Mouse (Mus musculus): ENCODE measurements around the gene Plk1. TPM values are rescaled to one million over a fixed set of nuclear protein-coding genes. Genes with fewer than 3 reads are reported as not detected.
A peak's percentile ranks its signal among the peaks of the same experiment; 100 is the strongest.

Gene Plk1
- polyA plus RNA-seq, 1 experiment from 2014 or later = 84.4 TPM

DNA sequence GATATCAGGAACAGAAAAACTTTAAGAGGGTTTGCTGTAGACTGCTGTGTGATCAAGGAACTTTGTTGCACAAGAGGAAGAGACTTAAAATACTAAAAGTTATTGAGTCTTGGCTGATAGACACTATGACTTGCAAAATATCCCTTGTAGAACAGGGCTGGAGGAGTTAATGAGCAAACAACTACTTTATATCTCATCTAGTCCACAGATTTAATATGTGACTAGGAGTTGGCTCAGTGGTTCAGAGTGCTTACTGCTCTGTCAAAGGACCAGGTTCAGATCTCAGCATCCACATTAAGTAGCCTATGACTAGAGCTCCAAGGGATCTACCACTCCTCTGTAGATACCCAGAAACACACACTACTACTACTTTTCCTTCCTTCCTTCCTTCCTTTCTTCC is 22.2 kb upstream of the Plk1 start:
- H3K9me3 ChIP-seq (ENCODE audit: control insufficient read depth, low read length) = no peaks in the 10 kb centered on the region
- no peak for DNase-seq (ENCODE audit: low spot score)
- peaks cover 13% of the 10 kb centered on the region; the same call in 1 of the 2 replicates for H3K36me3 ChIP-seq (ENCODE audit: control insufficient read depth, insufficient read depth, low read length)
- no peak overlapping the region for H3K27ac ChIP-seq (ENCODE audit: low read depth, low read length)
- no peak for ATAC-seq (ENCODE audit: low FRiP score)
- no peak overlapping the region for H3K4me2 ChIP-seq (replicated peaks; ENCODE audit: low read depth, low read length)
- no peak overlapping the region for H3K4me3 ChIP-seq (ENCODE audit: low read depth, low read length)
- no peaks in the 10 kb centered on the region for H3K27me3 ChIP-seq (ENCODE audit: control insufficient read depth, insufficient read depth, low read length)
- H3K4me1 ChIP-seq (replicated peaks; ENCODE audit: control insufficient read depth, insufficient read depth, low read length) = no peaks in the 10 kb centered on the region
- no peak overlapping the region for H3K9ac ChIP-seq (ENCODE audit: low read depth, low read length)

DNA sequence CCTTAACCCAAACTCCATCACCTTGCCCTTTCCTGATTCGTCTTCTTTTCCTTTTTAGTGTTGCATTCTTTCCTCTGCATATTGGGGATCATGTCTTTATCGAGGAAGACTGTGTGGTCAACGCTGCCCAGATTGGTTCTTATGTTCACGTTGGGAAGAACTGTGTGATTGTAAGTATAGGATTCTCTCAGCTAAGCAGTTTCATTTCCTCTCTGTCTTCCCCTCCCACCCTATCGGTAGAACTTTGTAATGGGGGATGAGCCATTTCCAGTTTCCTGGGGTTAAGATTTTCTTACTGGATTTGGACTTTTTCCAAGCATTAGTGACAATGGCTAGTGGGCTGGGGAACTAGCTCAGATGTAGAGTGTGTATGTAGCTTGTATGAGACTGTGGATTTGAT is 21.0 kb upstream of the Plk1 start:
- 93% methylated on average over 5 of the region's 5 CpGs for WGBS
- Histone ChIP-seq H3K36me3 (ENCODE audit: control insufficient read depth, insufficient read depth, low read length) (peaks cover 13% of the 10 kb centered on the region; the same call in 1 of the 2 replicates), H3K4me1 (replicated peaks; ENCODE audit: control insufficient read depth, insufficient read depth, low read length) (no peaks in the 10 kb centered on the region), H3K27ac (ENCODE audit: low read depth, low read length) (no peak overlapping the region), H3K9me3 (ENCODE audit: control insufficient read depth, low read length) (no peaks in the 10 kb centered on the region), H3K4me3 (ENCODE audit: low read depth, low read length) (no peak overlapping the region), H3K9ac (ENCODE audit: low read depth, low read length) (no peak overlapping the region), H3K27me3 (ENCODE audit: control insufficient read depth, insufficient read depth, low read length) (no peaks in the 10 kb centered on the region), H3K4me2 (replicated peaks; ENCODE audit: low read depth, low read length) (no peak overlapping the region)
- DNase-seq (ENCODE audit: low spot score) (no peak), ATAC-seq (ENCODE audit: low FRiP score) (no peak)

DNA sequence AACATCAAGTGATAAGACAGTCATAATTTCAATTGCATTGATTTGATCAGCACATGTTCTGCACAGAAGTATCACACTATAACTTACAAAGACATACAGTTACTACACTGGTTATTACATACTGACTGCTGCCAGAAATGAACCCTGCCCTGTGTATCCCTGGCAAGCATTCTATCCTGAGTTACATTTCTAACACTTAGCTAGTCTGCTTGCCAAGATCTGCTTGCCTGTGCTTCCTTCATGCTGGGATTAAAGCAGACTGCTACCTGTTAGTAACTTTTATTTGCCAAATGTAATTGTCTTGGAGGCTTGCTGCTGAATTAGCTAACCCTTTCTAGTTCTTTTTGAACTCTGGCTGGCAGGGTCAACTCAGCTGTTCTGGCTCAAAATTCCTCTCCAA is 18.2 kb upstream of the Plk1 start:
- ATAC-seq (ENCODE audit: low FRiP score) (no peak), DNase-seq (ENCODE audit: low spot score) (no peak)
- H3K36me3 ChIP-seq (ENCODE audit: control insufficient read depth, insufficient read depth, low read length) = peaks cover 16% of the 10 kb centered on the region; the same call in 1 of the 2 replicates
- no peak overlapping the region for H3K4me2 ChIP-seq (replicated peaks; ENCODE audit: low read depth, low read length)
- H3K27me3 ChIP-seq (ENCODE audit: control insufficient read depth, insufficient read depth, low read length) = no peaks in the 10 kb centered on the region
- no peak overlapping the region for H3K4me3 ChIP-seq (ENCODE audit: low read depth, low read length)
- H3K9me3 ChIP-seq (ENCODE audit: control insufficient read depth, low read length) = no peaks in the 10 kb centered on the region
- no peak overlapping the region for H3K27ac ChIP-seq (ENCODE audit: low read depth, low read length)
- no peak overlapping the region for H3K9ac ChIP-seq (ENCODE audit: low read depth, low read length)
- H3K4me1 ChIP-seq (replicated peaks; ENCODE audit: control insufficient read depth, insufficient read depth, low read length) = no peaks in the 10 kb centered on the region

DNA sequence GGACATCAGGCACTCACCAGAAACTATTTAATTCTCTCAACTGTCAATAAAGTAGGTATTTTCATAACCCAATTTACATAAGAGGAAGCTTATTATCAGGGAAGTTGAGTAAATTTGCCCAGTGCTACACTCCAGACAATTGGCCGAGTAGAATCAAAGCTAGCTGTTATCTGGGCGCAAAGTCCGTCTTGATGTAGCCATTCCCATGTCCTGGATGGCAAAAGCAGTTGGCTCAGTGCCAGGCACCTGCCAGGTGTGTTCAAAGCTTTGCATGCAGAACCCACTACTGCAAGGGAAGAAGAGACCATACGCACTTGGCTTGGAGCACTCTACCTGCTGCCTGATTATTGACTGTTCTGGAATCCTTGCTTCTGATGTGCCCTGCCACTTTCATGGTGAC is 6.8 kb upstream of the Plk1 start:
- Histone ChIP-seq H3K9me3 (ENCODE audit: control insufficient read depth, low read length) (no peaks in the 10 kb centered on the region), H3K4me3 (ENCODE audit: low read depth, low read length) (no peak overlapping the region), H3K4me1 (replicated peaks; ENCODE audit: control insufficient read depth, insufficient read depth, low read length) (no peaks in the 10 kb centered on the region), H3K27me3 (ENCODE audit: control insufficient read depth, insufficient read depth, low read length) (no peaks in the 10 kb centered on the region), H3K9ac (ENCODE audit: low read depth, low read length) (no peak overlapping the region), H3K4me2 (replicated peaks; ENCODE audit: low read depth, low read length) (no peak overlapping the region), H3K27ac (ENCODE audit: low read depth, low read length) (no peak overlapping the region), H3K36me3 (ENCODE audit: control insufficient read depth, insufficient read depth, low read length) (peaks cover 3% of the 10 kb centered on the region; the same call in 1 of the 2 replicates)
- 94% methylated on average over 4 of the region's 4 CpGs for WGBS
- ATAC-seq (ENCODE audit: low FRiP score) (no peak), DNase-seq (ENCODE audit: low spot score) (no peak)

DNA sequence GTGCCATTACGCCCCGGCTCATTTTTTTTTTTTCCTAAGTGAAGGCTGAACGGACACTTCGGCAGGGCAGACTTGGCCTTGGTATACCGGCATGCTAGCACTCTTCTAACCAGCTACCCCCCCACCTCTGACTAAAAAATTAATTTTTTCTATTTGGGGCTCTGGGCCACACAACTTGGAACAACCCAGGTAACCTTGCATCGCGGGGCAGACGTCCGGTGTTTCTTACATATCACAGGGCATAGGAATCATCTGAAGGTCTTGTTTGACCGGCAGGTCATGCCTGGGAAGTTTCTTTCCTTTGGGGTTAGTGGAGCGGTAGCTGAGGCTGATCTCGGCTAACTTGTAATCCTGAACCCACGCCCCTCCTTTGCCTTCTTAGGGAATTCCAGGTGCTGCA is 751 bp upstream of the Plk1 start:
- H3K4me3 ChIP-seq (ENCODE audit: low read depth, low read length) = peak overlapping the region; percentile 67
- H3K4me1 ChIP-seq (replicated peaks; ENCODE audit: control insufficient read depth, insufficient read depth, low read length) = peaks cover 17% of the 10 kb centered on the region
- H3K4me2 ChIP-seq (replicated peaks; ENCODE audit: low read depth, low read length) = peak overlapping the region; percentile 90
- no peaks in the 10 kb centered on the region for H3K9me3 ChIP-seq (ENCODE audit: control insufficient read depth, low read length)
- peaks cover 7% of the 10 kb centered on the region for H3K36me3 ChIP-seq (ENCODE audit: control insufficient read depth, insufficient read depth, low read length)
- H3K27ac ChIP-seq (ENCODE audit: low read depth, low read length) = peak overlapping the region; percentile 75
- DNase-seq (ENCODE audit: low spot score) (no peak), ATAC-seq (ENCODE audit: low FRiP score) (no peak)
- WGBS = 9% methylated on average over 13 of the region's 13 CpGs
- no peaks in the 10 kb centered on the region for H3K27me3 ChIP-seq (ENCODE audit: control insufficient read depth, insufficient read depth, low read length)
- peak overlapping the region; percentile 74 for H3K9ac ChIP-seq (ENCODE audit: low read depth, low read length)

DNA sequence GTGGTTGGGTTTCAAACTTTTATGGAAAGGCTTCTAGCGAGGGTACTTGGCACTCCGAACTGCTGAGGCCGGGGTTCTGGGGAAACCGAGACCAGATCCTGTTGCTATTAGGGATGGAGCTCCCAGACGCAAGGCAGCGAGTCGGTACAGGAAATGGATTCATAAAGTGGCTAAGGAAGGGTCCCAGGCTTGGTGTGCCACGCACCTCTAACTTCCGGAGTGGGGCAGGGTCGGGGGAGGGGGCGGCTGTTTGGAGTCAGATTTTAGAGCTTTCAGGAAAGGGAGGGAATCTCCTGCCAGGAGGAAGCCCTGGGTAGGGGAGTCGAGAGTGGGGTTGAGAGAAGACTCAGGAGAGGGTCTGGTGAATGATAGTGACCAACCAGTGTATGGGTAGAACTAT is 798 bp downstream of the Plk1 start:
- Histone ChIP-seq H3K27ac (ENCODE audit: low read depth, low read length) (no peak overlapping the region; the same call in 1 of the 2 replicates), H3K4me2 (replicated peaks; ENCODE audit: low read depth, low read length) (peak overlapping the region; percentile 90), H3K4me3 (ENCODE audit: low read depth, low read length) (peak overlapping the region; percentile 67), H3K4me1 (replicated peaks; ENCODE audit: control insufficient read depth, insufficient read depth, low read length) (peaks cover 17% of the 10 kb centered on the region), H3K36me3 (ENCODE audit: control insufficient read depth, insufficient read depth, low read length) (peaks cover 7% of the 10 kb centered on the region), H3K9ac (ENCODE audit: low read depth, low read length) (peak overlapping the region; percentile 74), H3K27me3 (ENCODE audit: control insufficient read depth, insufficient read depth, low read length) (no peaks in the 10 kb centered on the region), H3K9me3 (ENCODE audit: control insufficient read depth, low read length) (no peaks in the 10 kb centered on the region)
- WGBS = 2% methylated on average over 12 of the region's 12 CpGs
- ATAC-seq (ENCODE audit: low FRiP score) (no peak), DNase-seq (ENCODE audit: low spot score) (no peak)

DNA sequence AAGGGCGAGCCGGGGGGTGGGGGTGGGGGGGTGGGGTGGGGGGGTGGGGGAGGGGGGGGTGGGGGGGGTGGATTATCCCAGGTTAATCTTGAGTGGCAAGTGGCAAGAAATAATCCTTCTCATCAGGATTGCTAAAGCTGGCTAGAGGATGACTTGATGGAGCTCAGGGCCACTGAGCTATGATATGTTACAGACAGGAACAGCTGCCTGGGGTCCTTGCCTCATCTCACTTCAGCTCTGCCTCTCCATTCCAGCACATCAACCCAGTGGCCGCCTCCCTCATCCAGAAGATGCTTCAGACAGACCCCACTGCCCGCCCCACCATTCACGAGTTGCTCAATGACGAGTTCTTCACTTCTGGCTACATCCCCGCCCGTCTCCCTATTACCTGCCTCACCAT is 4.5 kb downstream of the Plk1 start:
- WGBS = 97% methylated on average over 8 of the region's 8 CpGs
- Histone ChIP-seq H3K4me2 (replicated peaks; ENCODE audit: low read depth, low read length) (no peak overlapping the region), H3K9ac (ENCODE audit: low read depth, low read length) (no peak overlapping the region), H3K27me3 (ENCODE audit: control insufficient read depth, insufficient read depth, low read length) (no peaks in the 10 kb centered on the region), H3K36me3 (ENCODE audit: control insufficient read depth, insufficient read depth, low read length) (peaks cover 7% of the 10 kb centered on the region), H3K9me3 (ENCODE audit: control insufficient read depth, low read length) (no peaks in the 10 kb centered on the region), H3K4me3 (ENCODE audit: low read depth, low read length) (no peak overlapping the region), H3K4me1 (replicated peaks; ENCODE audit: control insufficient read depth, insufficient read depth, low read length) (peaks cover 13% of the 10 kb centered on the region), H3K27ac (ENCODE audit: low read depth, low read length) (no peak overlapping the region)
- DNase-seq (ENCODE audit: low spot score) (no peak), ATAC-seq (ENCODE audit: low FRiP score) (no peak)

DNA sequence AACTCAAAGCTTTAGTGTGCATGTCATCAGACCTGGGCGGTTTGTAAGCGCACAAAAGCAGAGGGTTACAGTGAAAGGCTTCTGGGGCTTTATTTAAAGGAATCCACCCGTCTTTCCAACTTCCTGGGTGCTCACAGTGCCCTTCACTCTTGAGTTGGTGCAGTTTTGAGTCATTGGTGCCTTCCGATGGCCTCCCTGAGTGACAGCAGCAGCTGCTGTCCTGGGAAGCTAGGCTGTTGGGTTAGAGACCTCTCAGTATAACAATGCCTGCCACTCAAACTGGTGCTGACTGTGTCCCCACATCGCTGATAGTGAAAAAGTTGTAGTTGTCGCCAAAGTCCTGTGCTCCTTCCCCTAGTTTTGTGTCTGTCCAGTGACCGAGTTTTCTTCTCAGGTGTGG is 8.0 kb downstream of the Plk1 start:
- 91% methylated on average over 7 of the region's 7 CpGs for WGBS
- Histone ChIP-seq H3K4me3 (ENCODE audit: low read depth, low read length) (no peak overlapping the region), H3K27me3 (ENCODE audit: control insufficient read depth, insufficient read depth, low read length) (no peaks in the 10 kb centered on the region), H3K9me3 (ENCODE audit: control insufficient read depth, low read length) (no peaks in the 10 kb centered on the region), H3K27ac (ENCODE audit: low read depth, low read length) (no peak overlapping the region), H3K36me3 (ENCODE audit: control insufficient read depth, insufficient read depth, low read length) (peaks cover 7% of the 10 kb centered on the region), H3K4me2 (replicated peaks; ENCODE audit: low read depth, low read length) (no peak overlapping the region), H3K9ac (ENCODE audit: low read depth, low read length) (no peak overlapping the region), H3K4me1 (replicated peaks; ENCODE audit: control insufficient read depth, insufficient read depth, low read length) (no peaks in the 10 kb centered on the region)
- DNase-seq (ENCODE audit: low spot score) (no peak), ATAC-seq (ENCODE audit: low FRiP score) (no peak)

DNA sequence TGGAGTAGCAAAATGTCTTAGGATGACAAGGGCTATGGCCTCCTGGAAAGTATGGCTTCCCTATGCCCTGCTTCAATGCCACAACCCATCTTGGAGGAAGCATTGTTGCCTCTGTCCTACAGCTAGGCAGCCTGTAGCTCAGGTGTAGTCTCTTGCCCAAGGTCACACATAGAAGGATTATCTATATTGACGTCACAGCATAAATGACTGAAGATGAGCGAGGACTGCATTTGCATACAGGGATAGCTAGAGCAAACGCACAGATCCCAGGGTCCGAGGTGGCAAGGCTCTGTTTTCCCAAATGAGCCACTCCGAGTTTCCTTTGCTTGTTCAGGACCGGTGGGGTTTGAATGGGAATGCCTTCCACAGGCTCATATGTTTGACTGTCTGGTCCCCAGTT is 11.5 kb downstream of the Plk1 start:
- H3K4me3 ChIP-seq (ENCODE audit: low read depth, low read length) = no peak overlapping the region
- DNase-seq (ENCODE audit: low spot score) = no peak
- H3K27me3 ChIP-seq (ENCODE audit: control insufficient read depth, insufficient read depth, low read length) = no peaks in the 10 kb centered on the region
- no peak overlapping the region for H3K9ac ChIP-seq (ENCODE audit: low read depth, low read length)
- no peak for ATAC-seq (ENCODE audit: low FRiP score)
- H3K27ac ChIP-seq (ENCODE audit: low read depth, low read length) = no peak overlapping the region
- no peaks in the 10 kb centered on the region for H3K9me3 ChIP-seq (ENCODE audit: control insufficient read depth, low read length)
- no peaks in the 10 kb centered on the region for H3K4me1 ChIP-seq (replicated peaks; ENCODE audit: control insufficient read depth, insufficient read depth, low read length)
- peaks cover 4% of the 10 kb centered on the region; the same call in 1 of the 2 replicates for H3K36me3 ChIP-seq (ENCODE audit: control insufficient read depth, insufficient read depth, low read length)
- no peak overlapping the region for H3K4me2 ChIP-seq (replicated peaks; ENCODE audit: low read depth, low read length)
- WGBS = 86% methylated on average over 6 of the region's 6 CpGs
